Mouse (Mus musculus): Measurements from ENCODE around the gene Xpr1. TPM values are rescaled to one million over a fixed set of nuclear protein-coding genes. Genes with fewer than 3 reads are reported as not detected.

Gene Xpr1
- polyA plus RNA-seq (2012), result 7.9 and 10.0 TPM in 2 replicates

- no peak for TF ChIP-seq GATA1 (IDR thresholded peaks at IDR 0.05; ENCODE audit: low read length)
These were observed at the start of gene Xpr1 for GRCm38 (mm10) chr1:155416701-155417677. Gene Xpr1, minus strand, starts transcription at chr1:155417415.

GRCm38 (mm10) chr1:155463442-155463841, 46.2 kb upstream of the Xpr1 start:
- TF ChIP-seq GATA1 (IDR thresholded peaks at IDR 0.05; ENCODE audit: low read length), result no peak

- TF ChIP-seq GATA1 (IDR thresholded peaks at IDR 0.05; ENCODE audit: low read length), result no peak
These were observed 45.4 kb upstream of the Xpr1 start for GRCm38 (mm10) chr1:155462582-155462981.

GRCm38 (mm10) chr1:155457532-155457931, 40.3 kb upstream of the Xpr1 start:
- TF ChIP-seq GATA1 (IDR thresholded peaks at IDR 0.05; ENCODE audit: low read length), result no peak

GRCm38 (mm10) chr1:155453180-155453579, 36.0 kb upstream of the Xpr1 start:
- no peak for TF ChIP-seq GATA1 (IDR thresholded peaks at IDR 0.05; ENCODE audit: low read length)

- TF ChIP-seq GATA1 (IDR thresholded peaks at IDR 0.05; ENCODE audit: low read length), result no peak
These were observed 31.7 kb upstream of the Xpr1 start for GRCm38 (mm10) chr1:155448932-155449331.

- TF ChIP-seq GATA1 (IDR thresholded peaks at IDR 0.05; ENCODE audit: low read length), result no peak
These were observed 30.1 kb upstream of the Xpr1 start for GRCm38 (mm10) chr1:155447277-155447676.

GRCm38 (mm10) chr1:155443115-155443514, 25.9 kb upstream of the Xpr1 start:
- TF ChIP-seq GATA1 (IDR thresholded peaks at IDR 0.05; ENCODE audit: low read length), result no peak

GRCm38 (mm10) chr1:155442521-155443001, 25.3 kb upstream of the Xpr1 start:
- TF ChIP-seq GATA1 (IDR thresholded peaks at IDR 0.05; ENCODE audit: low read length), result no peak

GRCm38 (mm10) chr1:155439551-155439950, 22.3 kb upstream of the Xpr1 start:
- TF ChIP-seq GATA1 (IDR thresholded peaks at IDR 0.05; ENCODE audit: low read length), result no peak

- TF ChIP-seq GATA1 (IDR thresholded peaks at IDR 0.05; ENCODE audit: low read length), result no peak
These were observed 21.3 kb upstream of the Xpr1 start for GRCm38 (mm10) chr1:155438525-155438924.

GRCm38 (mm10) chr1:155429304-155429703, 12.1 kb upstream of the Xpr1 start:
- no peak for TF ChIP-seq GATA1 (IDR thresholded peaks at IDR 0.05; ENCODE audit: low read length)

GRCm38 (mm10) chr1:155427126-155427865, 10.1 kb upstream of the Xpr1 start:
- TF ChIP-seq GATA1 (IDR thresholded peaks at IDR 0.05; ENCODE audit: low read length), result no peak

- TF ChIP-seq GATA1 (IDR thresholded peaks at IDR 0.05; ENCODE audit: low read length), result no peak
These were observed 8.6 kb upstream of the Xpr1 start for GRCm38 (mm10) chr1:155425743-155426315.

GRCm38 (mm10) chr1:155425285-155425684, 8.1 kb upstream of the Xpr1 start:
- TF ChIP-seq GATA1 (IDR thresholded peaks at IDR 0.05; ENCODE audit: low read length), result no peak

GRCm38 (mm10) chr1:155423801-155424200, 6.6 kb upstream of the Xpr1 start:
- TF ChIP-seq GATA1 (IDR thresholded peaks at IDR 0.05; ENCODE audit: low read length), result no peak

All from G1E-ER4 (cell line).